In genomic region chr17:83344226-83344625, GRCm38 (mm10) we compare ENCODE assay signal across 19 mouse cellular contexts.
"Had no signal": no experiment of that assay in that cellular context is flagged by ENCODE, and none has a peak within 500 bp of the region (broad histone marks: within the 10 kb centered on the region; RNA-seq: fewer than 3 reads in every experiment).

No protein-coding gene starts in this region.

- H3K9ac ChIP-seq: liver, embryonic 15.5 days; liver, postnatal 0 days; lung, embryonic 15.5 days; midbrain, embryonic 13.5 days; midbrain, embryonic 15.5 days; neural tube, embryonic 12.5 days had no signal

- H3K27me3 ChIP-seq: liver, embryonic 15.5 days; lung, embryonic 15.5 days; megakaryocyte, embryonic 14.5 days; midbrain, embryonic 13.5 days; midbrain, embryonic 15.5 days; neural tube, embryonic 12.5 days had no signal

- DNase-seq: liver, postnatal 0 days; lung, adult 2 months; lung, postnatal 14 days; lung, postnatal 36 days; right cerebral cortex, postnatal 25 days; right cerebral cortex, postnatal 4 days; spleen, adult 18-20 months; thymus, adult 18-20 months; thymus, postnatal 14 days; thymus, postnatal 36 days had no signal

- H3K27ac ChIP-seq: liver, embryonic 15.5 days; lung, embryonic 15.5 days; macrophage; midbrain, embryonic 13.5 days; midbrain, embryonic 15.5 days; neural tube, embryonic 12.5 days had no signal

- H3K4me2 ChIP-seq: liver, embryonic 15.5 days; lung, embryonic 15.5 days; midbrain, embryonic 11.5 days; midbrain, embryonic 13.5 days; midbrain, embryonic 15.5 days; neural tube, embryonic 12.5 days had no signal

- H3K9me3 ChIP-seq: liver, embryonic 15.5 days; lung, embryonic 15.5 days; megakaryocyte, embryonic 14.5 days; midbrain, embryonic 13.5 days; midbrain, embryonic 15.5 days; neural tube, embryonic 12.5 days had no signal

- H3K4me1 ChIP-seq: midbrain, embryonic 13.5 days; midbrain, embryonic 15.5 days; neural tube, embryonic 12.5 days had no signal

- H3K36me3 ChIP-seq: liver, embryonic 15.5 days; lung, embryonic 15.5 days; midbrain, embryonic 13.5 days; midbrain, embryonic 15.5 days; neural tube, embryonic 12.5 days had no signal

- ATAC-seq: liver, postnatal 0 days; lung, postnatal 0 days; midbrain, embryonic 13.5 days; midbrain, embryonic 15.5 days had no signal

- H3K4me3 ChIP-seq: liver, embryonic 15.5 days; lung, embryonic 15.5 days; megakaryocyte, embryonic 14.5 days; midbrain, embryonic 13.5 days; midbrain, embryonic 15.5 days; neural tube, embryonic 12.5 days had no signal
